Mouse (Mus musculus): ENCODE measurements around the gene Tsks.

DNA sequence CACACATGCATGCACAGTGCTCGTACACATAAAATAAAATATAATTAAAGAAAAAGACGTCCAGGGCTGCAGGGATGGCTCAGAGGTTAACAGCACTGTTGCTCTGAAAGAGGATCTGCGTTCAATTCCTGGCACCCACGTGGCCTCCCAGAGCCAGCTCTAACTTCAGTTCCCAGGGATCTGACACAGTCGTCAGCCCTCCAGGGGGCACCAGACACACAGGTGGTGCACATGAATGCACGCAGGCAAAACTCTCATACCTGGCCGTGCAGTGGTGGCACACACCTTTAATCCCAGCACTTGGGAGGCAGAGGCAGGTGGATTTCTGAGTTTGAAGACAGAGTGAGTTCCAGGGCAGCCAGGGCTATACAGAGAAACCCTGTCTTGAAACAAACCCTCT lies 23.0 kb downstream of the Tsks start:
- TF ChIP-seq HCFC1 (IDR thresholded peaks at IDR 0.05; ENCODE audit: low read depth, low read length): no peak
- TF ChIP-seq KAT2A (conservative IDR thresholded peaks at IDR 0.05; ENCODE audit: low read depth, low read length): no peak
- TF ChIP-seq POLR2A (IDR thresholded peaks at IDR 0.05; ENCODE audit: control insufficient read depth in 1 of 2, insufficient read depth in 1 of 2, low read depth in 1 of 2, low read length in 2 of 2, poor library complexity in 1 of 2): no peak
- TF ChIP-seq GATA1 (IDR thresholded peaks at IDR 0.05; ENCODE audit: low read depth, low read length): no peak
- 0 out of 2 replicates have a peak, but pooled peaks have one; percentile 28 for TF ChIP-seq USF1 (IDR thresholded peaks at IDR 0.05; ENCODE audit: low read depth, low read length)
- TF ChIP-seq ZNF384 (IDR thresholded peaks at IDR 0.05; ENCODE audit: low read depth, low read length): no peak
- no peak for TF ChIP-seq EP300 (IDR thresholded peaks at IDR 0.05; ENCODE audit: low read depth in 1 of 2, low read length in 2 of 2)
- no peak for TF ChIP-seq POLR2AphosphoS2 (IDR thresholded peaks at IDR 0.05; ENCODE audit: low read length)
- TF ChIP-seq CTCF (IDR thresholded peaks at IDR 0.05 in 2 of 3, conservative IDR thresholded peaks at IDR 0.05 in 1 of 3; ENCODE audit: control insufficient read depth in 1 of 3, insufficient read depth in 1 of 3, low read depth in 2 of 3, low read length in 3 of 3, poor library complexity in 1 of 3, severe bottlenecking in 1 of 3): peak; percentile 21 to 66 (median 51); a peak in 5 of 6 replicates
- no peak for TF ChIP-seq MEF2A (IDR thresholded peaks at IDR 0.05; ENCODE audit: extremely low read depth, insufficient replicate concordance, low read depth, low read length, poor library complexity, severe bottlenecking)
- no peak for TF ChIP-seq CHD2 (IDR thresholded peaks at IDR 0.05; ENCODE audit: low read length)
- TF ChIP-seq RCOR1 (IDR thresholded peaks at IDR 0.05; ENCODE audit: low read depth, low read length): no peak
- peak; percentile 34 for TF ChIP-seq SMC3 (IDR thresholded peaks at IDR 0.05; ENCODE audit: low read depth, low read length)
